Mouse (Mus musculus) bone marrow, adult 2 months (tissue): Measurements from ENCODE around the gene Cmbl.

ENCODE experiments used
- CTCF ChIP-seq: fragments of 200-500 bp; IDR thresholded peaks from 2 replicates; pipeline ENCODE4 v1.5.1; 2011; ENCODE audit warnings: low read length, control low read depth; ENCODE audit not compliant: control insufficient read depth, insufficient read depth
- POLR2A ChIP-seq: fragments of 200-500 bp; IDR thresholded peaks from 2 replicates; pipeline ENCODE4 v1.6.1; 2011; ENCODE audit warnings: low read depth, mild to moderate bottlenecking, control low read depth, low read length, borderline replicate concordance; ENCODE audit not compliant: control insufficient read depth

- TF ChIP-seq CTCF = no peak
- no peak for TF ChIP-seq POLR2A
Observed at GRCm38 (mm10) chr15:31576076-31576475, 10.9 kb downstream of the Cmbl start.
